Mouse (Mus musculus): ENCODE measurements around the gene Sema3b. TPM values are rescaled to one million over a fixed set of nuclear protein-coding genes. Genes with fewer than 3 reads are reported as not detected.
A peak's percentile ranks its signal among the peaks of the same experiment; 100 is the strongest.
"Not testable (repeated sequence)": the region's sequence is repeated elsewhere in the genome, so short reads cannot be mapped to it uniquely, and the experiment has no call there.

The Sema3b gene
- polyA plus RNA-seq, 1 experiment from 2014 or later = 9.5 TPM

GRCm38 (mm10) chr9:107565556-107565955 lies 43.5 kb downstream of the Sema3b start:
- not testable (repeated sequence) for H3K9me3 ChIP-seq (ENCODE audit: control insufficient read depth, low read length); H3K4me3 ChIP-seq (ENCODE audit: low read length); H3K27me3 ChIP-seq (ENCODE audit: control insufficient read depth, insufficient read depth, low read length); H3K9ac ChIP-seq (ENCODE audit: low read depth, low read length); H3K27ac ChIP-seq (ENCODE audit: low read depth, low read length); ATAC-seq (ENCODE audit: low FRiP score, low TSS enrichment); H3K4me2 ChIP-seq (replicated peaks; ENCODE audit: low read depth, low read length)
- H3K4me1 ChIP-seq (ENCODE audit: control insufficient read depth, insufficient read depth, low read length) = peaks cover 23% of the 10 kb centered on the region
- WGBS = 49% methylated on average over 5 of the region's 5 CpGs
- H3K36me3 ChIP-seq (ENCODE audit: control insufficient read depth, insufficient read depth, low read length) = peaks cover 34% of the 10 kb centered on the region

GRCm38 (mm10) chr9:107563029-107563581 lies 45.9 kb downstream of the Sema3b start, which contains the start of gene Tusc2:
Gene Tusc2 (plus strand): TSS chr9:107563255.
- Histone ChIP-seq H3K9ac (ENCODE audit: low read depth, low read length) (peak within 1 kb of the TSS; percentile 78), H3K27ac (ENCODE audit: low read depth, low read length) (peak within 1 kb of the TSS; percentile 63; the same call in 1 of the 2 replicates), H3K4me1 (ENCODE audit: control insufficient read depth, insufficient read depth, low read length) (peaks cover 14% of the 10 kb centered on the region), H3K4me2 (replicated peaks; ENCODE audit: low read depth, low read length) (peak within 1 kb of the TSS; percentile 78), H3K36me3 (ENCODE audit: control insufficient read depth, insufficient read depth, low read length) (peaks cover 57% of the 10 kb centered on the region), H3K4me3 (ENCODE audit: low read length) (peak within 1 kb of the TSS; percentile 91), H3K9me3 (ENCODE audit: control insufficient read depth, low read length) (no peaks in the 10 kb centered on the region), H3K27me3 (ENCODE audit: control insufficient read depth, insufficient read depth, low read length) (no peaks in the 10 kb centered on the region)
- WGBS = under 1% methylated on average over 34 of the region's 46 CpGs
- ATAC-seq (ENCODE audit: low FRiP score, low TSS enrichment) = peak; percentile 93

- WGBS = 71% methylated on average over 3 of the region's 3 CpGs
- H3K9me3 ChIP-seq (ENCODE audit: control insufficient read depth, low read length) = no peaks in the 10 kb centered on the region
- peaks cover 50% of the 10 kb centered on the region for H3K36me3 ChIP-seq (ENCODE audit: control insufficient read depth, insufficient read depth, low read length)
- H3K4me3 ChIP-seq (ENCODE audit: low read length) = peak overlapping the region; percentile 63; the same call in 1 of the 2 replicates
- no peak overlapping the region for H3K9ac ChIP-seq (ENCODE audit: low read depth, low read length)
- no peak overlapping the region for H3K27ac ChIP-seq (ENCODE audit: low read depth, low read length)
- H3K4me2 ChIP-seq (replicated peaks; ENCODE audit: low read depth, low read length) = peak overlapping the region; percentile 87
- H3K27me3 ChIP-seq (ENCODE audit: control insufficient read depth, insufficient read depth, low read length) = no peaks in the 10 kb centered on the region
- no peak for ATAC-seq (ENCODE audit: low FRiP score, low TSS enrichment)
- H3K4me1 ChIP-seq (ENCODE audit: control insufficient read depth, insufficient read depth, low read length) = peaks cover 40% of the 10 kb centered on the region
These were observed 52.7 kb downstream of the Sema3b start for GRCm38 (mm10) chr9:107556346-107556745.

GRCm38 (mm10) chr9:107555701-107556100 lies 53.3 kb downstream of the Sema3b start:
- Histone ChIP-seq H3K27me3 (ENCODE audit: control insufficient read depth, insufficient read depth, low read length) (no peaks in the 10 kb centered on the region), H3K9me3 (ENCODE audit: control insufficient read depth, low read length) (no peaks in the 10 kb centered on the region), H3K4me2 (replicated peaks; ENCODE audit: low read depth, low read length) (peak overlapping the region; percentile 87), H3K4me1 (ENCODE audit: control insufficient read depth, insufficient read depth, low read length) (peaks cover 46% of the 10 kb centered on the region), H3K4me3 (ENCODE audit: low read length) (peak overlapping the region; percentile 63), H3K36me3 (ENCODE audit: control insufficient read depth, insufficient read depth, low read length) (peaks cover 44% of the 10 kb centered on the region), H3K27ac (ENCODE audit: low read depth, low read length) (peak overlapping the region; percentile 97), H3K9ac (ENCODE audit: low read depth, low read length) (peak overlapping the region; percentile 86)
- no peak for ATAC-seq (ENCODE audit: low FRiP score, low TSS enrichment)
- WGBS = 45% methylated on average over 2 of the region's 2 CpGs

GRCm38 (mm10) chr9:107555031-107555457 lies 54.0 kb downstream of the Sema3b start:
- peaks cover 49% of the 10 kb centered on the region for H3K4me1 ChIP-seq (ENCODE audit: control insufficient read depth, insufficient read depth, low read length)
- H3K27ac ChIP-seq (ENCODE audit: low read depth, low read length) = peak overlapping the region; percentile 97
- H3K9me3 ChIP-seq (ENCODE audit: control insufficient read depth, low read length) = no peaks in the 10 kb centered on the region
- WGBS = under 1% methylated on average over 23 of the region's 23 CpGs
- peak overlapping the region; percentile 86 for H3K9ac ChIP-seq (ENCODE audit: low read depth, low read length)
- peak overlapping the region; percentile 63 for H3K4me3 ChIP-seq (ENCODE audit: low read length)
- H3K36me3 ChIP-seq (ENCODE audit: control insufficient read depth, insufficient read depth, low read length) = peaks cover 37% of the 10 kb centered on the region
- H3K4me2 ChIP-seq (replicated peaks; ENCODE audit: low read depth, low read length) = peak overlapping the region; percentile 87
- H3K27me3 ChIP-seq (ENCODE audit: control insufficient read depth, insufficient read depth, low read length) = no peaks in the 10 kb centered on the region
- ATAC-seq (ENCODE audit: low FRiP score, low TSS enrichment) = peak; percentile 47

- H3K4me1 ChIP-seq (ENCODE audit: control insufficient read depth, insufficient read depth, low read length) = peaks cover 49% of the 10 kb centered on the region
- H3K4me2 ChIP-seq (replicated peaks; ENCODE audit: low read depth, low read length) = peak overlapping the region; percentile 87
- under 1% methylated on average over 48 of the region's 53 CpGs for WGBS
These were observed 54.7 kb downstream of the Sema3b start for GRCm38 (mm10) chr9:107554319-107554825.

GRCm38 (mm10) chr9:107553541-107554318 lies 55.3 kb downstream of the Sema3b start:
- H3K4me3 ChIP-seq (ENCODE audit: low read length) = peak overlapping the region; percentile 63
- 2% methylated on average over 37 of the region's 37 CpGs for WGBS
- peaks cover 24% of the 10 kb centered on the region for H3K36me3 ChIP-seq (ENCODE audit: control insufficient read depth, insufficient read depth, low read length)
- peak overlapping the region; percentile 87 for H3K4me2 ChIP-seq (replicated peaks; ENCODE audit: low read depth, low read length)
- peak; percentile 10; the same call in 1 of the 2 replicates for ATAC-seq (ENCODE audit: low FRiP score, low TSS enrichment)
- peak overlapping the region; percentile 67 for H3K9ac ChIP-seq (ENCODE audit: low read depth, low read length)
- H3K4me1 ChIP-seq (ENCODE audit: control insufficient read depth, insufficient read depth, low read length) = peaks cover 49% of the 10 kb centered on the region
- H3K27ac ChIP-seq (ENCODE audit: low read depth, low read length) = peak overlapping the region; percentile 96
- H3K9me3 ChIP-seq (ENCODE audit: control insufficient read depth, low read length) = no peaks in the 10 kb centered on the region
- no peaks in the 10 kb centered on the region for H3K27me3 ChIP-seq (ENCODE audit: control insufficient read depth, insufficient read depth, low read length)

More at GRCm38 (mm10) chr9:107554319-107554825, 54.7 kb downstream of the Sema3b start:
- Histone ChIP-seq H3K9ac (ENCODE audit: low read depth, low read length) (peak overlapping the region; percentile 86), H3K4me3 (ENCODE audit: low read length) (peak overlapping the region; percentile 63), H3K36me3 (ENCODE audit: control insufficient read depth, insufficient read depth, low read length) (peaks cover 30% of the 10 kb centered on the region), H3K27ac (ENCODE audit: low read depth, low read length) (peak overlapping the region; percentile 97), H3K27me3 (ENCODE audit: control insufficient read depth, insufficient read depth, low read length) (no peaks in the 10 kb centered on the region), H3K9me3 (ENCODE audit: control insufficient read depth, low read length) (no peaks in the 10 kb centered on the region)
- ATAC-seq (ENCODE audit: low FRiP score, low TSS enrichment) = peak; percentile 88

- peak overlapping the region; percentile 63 for H3K4me3 ChIP-seq (ENCODE audit: low read length)
- 74% methylated on average over 5 of the region's 5 CpGs for WGBS
- H3K9ac ChIP-seq (ENCODE audit: low read depth, low read length) = peak overlapping the region; percentile 67; the same call in 1 of the 2 replicates
- H3K4me2 ChIP-seq (replicated peaks; ENCODE audit: low read depth, low read length) = peak overlapping the region; percentile 87
- H3K27ac ChIP-seq (ENCODE audit: low read depth, low read length) = peak overlapping the region; percentile 69
- no peaks in the 10 kb centered on the region for H3K9me3 ChIP-seq (ENCODE audit: control insufficient read depth, low read length)
- H3K4me1 ChIP-seq (ENCODE audit: control insufficient read depth, insufficient read depth, low read length) = peaks cover 49% of the 10 kb centered on the region
- peaks cover 15% of the 10 kb centered on the region for H3K36me3 ChIP-seq (ENCODE audit: control insufficient read depth, insufficient read depth, low read length)
- H3K27me3 ChIP-seq (ENCODE audit: control insufficient read depth, insufficient read depth, low read length) = no peaks in the 10 kb centered on the region
- ATAC-seq (ENCODE audit: low FRiP score, low TSS enrichment) = no peak
These were observed 56.2 kb downstream of the Sema3b start for GRCm38 (mm10) chr9:107552690-107553393.
